Mouse (Mus musculus): ENCODE results near the gene Zfp385c.
"Not testable (repeated sequence)": the region's sequence is repeated elsewhere in the genome, so short reads cannot be mapped to it uniquely, and the experiment has no call there.

Gene Zfp385c

GRCm38 (mm10) chr11:100603155-100603554 lies 89.1 kb downstream of the Zfp385c start:
- DNase-seq (ENCODE audit: extremely low spot score, low spot score) = no peak

GRCm38 (mm10) chr11:100601372-100601771 lies 90.9 kb downstream of the Zfp385c start:
- DNase-seq (ENCODE audit: extremely low spot score, low spot score) = no peak

- no peak for DNase-seq (ENCODE audit: extremely low spot score, low spot score)
Observed at GRCm38 (mm10) chr11:100598074-100598473, 94.2 kb downstream of the Zfp385c start.

- DNase-seq (ENCODE audit: extremely low spot score, low spot score) = no peak
Observed at GRCm38 (mm10) chr11:100595533-100595932, 96.7 kb downstream of the Zfp385c start.

- DNase-seq (ENCODE audit: extremely low spot score, low spot score) = no peak
Observed at GRCm38 (mm10) chr11:100594608-100595007, 97.6 kb downstream of the Zfp385c start.

- no peak for DNase-seq (ENCODE audit: extremely low spot score, low spot score)
Observed at GRCm38 (mm10) chr11:100592346-100593046, 99.8 kb downstream of the Zfp385c start.

GRCm38 (mm10) chr11:100588462-100588861 lies 103.8 kb downstream of the Zfp385c start:
- no peak for DNase-seq (ENCODE audit: extremely low spot score, low spot score)

GRCm38 (mm10) chr11:100585148-100585547 lies 107.1 kb downstream of the Zfp385c start:
- no peak for DNase-seq (ENCODE audit: extremely low spot score, low spot score)

- DNase-seq (ENCODE audit: extremely low spot score, low spot score) = no peak
Observed at GRCm38 (mm10) chr11:100584561-100584961, 107.7 kb downstream of the Zfp385c start.

GRCm38 (mm10) chr11:100582836-100583235 lies 109.4 kb downstream of the Zfp385c start:
- DNase-seq (ENCODE audit: extremely low spot score, low spot score) = no peak

- not testable (repeated sequence) for DNase-seq (ENCODE audit: extremely low spot score, low spot score)
Observed at GRCm38 (mm10) chr11:100582413-100582812, 109.8 kb downstream of the Zfp385c start.

- no peak for DNase-seq (ENCODE audit: extremely low spot score, low spot score)
Observed at GRCm38 (mm10) chr11:100581756-100582155, 110.5 kb downstream of the Zfp385c start.

- DNase-seq (ENCODE audit: extremely low spot score, low spot score) = no peak
Observed at GRCm38 (mm10) chr11:100580275-100580674, 112.0 kb downstream of the Zfp385c start.

GRCm38 (mm10) chr11:100579116-100579799 lies 113.0 kb downstream of the Zfp385c start:
- no peak for DNase-seq (ENCODE audit: extremely low spot score, low spot score)

- DNase-seq (ENCODE audit: extremely low spot score, low spot score) = no peak
Observed at GRCm38 (mm10) chr11:100577852-100578599, 114.2 kb downstream of the Zfp385c start.

All from neural tube, embryonic 10.5 days (tissue).